ENCODE assay signal across 8 mouse cellular contexts in the genomic region with DNA sequence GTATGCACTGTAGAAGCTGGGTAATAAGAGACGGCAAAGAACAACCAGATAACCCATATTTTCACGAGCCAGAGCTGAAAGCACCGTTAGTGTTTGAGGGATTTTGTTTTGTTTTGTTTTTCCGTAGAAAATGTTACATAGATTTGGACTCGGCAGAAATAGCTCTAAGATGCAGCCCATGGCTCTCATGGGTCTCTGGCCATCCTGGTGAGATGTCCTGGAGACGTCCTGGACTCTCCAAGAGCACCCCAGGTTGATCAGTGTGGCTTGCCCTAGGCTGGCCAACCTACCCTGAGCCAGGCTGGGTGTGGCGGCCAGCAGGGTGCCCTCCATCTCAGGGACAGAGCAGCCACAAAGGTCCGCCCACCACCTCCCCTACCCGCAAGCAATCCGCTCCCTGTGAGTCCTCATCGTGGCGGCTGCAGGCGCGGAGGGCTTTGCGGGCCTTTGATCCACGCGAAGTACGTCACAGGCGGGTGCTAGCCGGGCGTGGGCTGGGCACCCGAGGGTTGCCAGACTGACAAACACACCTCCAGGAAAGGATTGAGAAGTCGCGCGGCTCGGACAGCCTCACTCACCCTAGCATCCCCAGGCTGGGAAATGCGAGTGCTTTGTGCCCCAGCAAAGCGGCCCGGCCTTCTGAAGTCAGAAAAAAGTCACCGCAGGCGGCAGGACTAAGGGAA. TPM values are rescaled to one million over a fixed set of nuclear protein-coding genes. Genes with fewer than 3 reads are reported as not detected.
DNase-seq lines count a peak whose midpoint lies in the region; ATAC-seq lines count a peak whose summit lies in the region.

No protein-coding gene starts in this region.

- no peak overlapping the region for H3K27ac ChIP-seq in kidney, embryonic 14.5 days (ENCODE audit: low read depth, low read length)
- H3K27ac ChIP-seq in forebrain, embryonic 11.5 days (ENCODE audit: low read depth, low read length) = no peak overlapping the region
- H3K27ac ChIP-seq in limb, embryonic 13.5 days = no peak overlapping the region
- no peak overlapping the region for H3K27ac ChIP-seq in neural tube, embryonic 12.5 days

- DNase-seq in kidney, postnatal 10 days = no peak
- DNase-seq in Muller cell, postnatal 12 days (ENCODE audit: inconsistent ontology term) = peak; percentile 62
- DNase-seq in forebrain, embryonic 11.5 days (ENCODE audit: low spot score) = no peak
- DNase-seq in layer of hippocampus, postnatal 10 days (ENCODE audit: low spot score in 2 of 2) = no peak
- DNase-seq in layer of hippocampus, adult 8-10 months (ENCODE audit: low spot score in 2 of 2) = no peak

- peak overlapping the region; percentile 62 for H3K9ac ChIP-seq in kidney, embryonic 14.5 days (ENCODE audit: low read depth, low read length)
- H3K9ac ChIP-seq in forebrain, embryonic 11.5 days (ENCODE audit: low read length) = peak overlapping the region; percentile 59; the same call in 1 of the 2 replicates
- peak overlapping the region; percentile 70 for H3K9ac ChIP-seq in limb, embryonic 13.5 days
- peak overlapping the region; percentile 56 for H3K9ac ChIP-seq in neural tube, embryonic 12.5 days

- peak overlapping the region; percentile 48 for H3K4me2 ChIP-seq in kidney, embryonic 14.5 days (replicated peaks; ENCODE audit: low read depth, low read length)
- peak overlapping the region; percentile 74 for H3K4me2 ChIP-seq in forebrain, embryonic 11.5 days (ENCODE audit: low read depth, low read length, severe bottlenecking)
- peak overlapping the region; percentile 72 for H3K4me2 ChIP-seq in limb, embryonic 13.5 days (replicated peaks)
- peak overlapping the region; percentile 67 for H3K4me2 ChIP-seq in neural tube, embryonic 12.5 days (replicated peaks)

- 11% methylated on average over 31 of the region's 31 CpGs for WGBS in kidney, embryonic 14.5 days
- WGBS in forebrain, embryonic 11.5 days = 9% methylated on average over 31 of the region's 31 CpGs
- 9% methylated on average over 31 of the region's 31 CpGs for WGBS in limb, embryonic 13.5 days
- 11% methylated on average over 31 of the region's 31 CpGs for WGBS in neural tube, embryonic 12.5 days

- no peaks in the 10 kb centered on the region for H3K9me3 ChIP-seq in kidney, embryonic 14.5 days (ENCODE audit: control insufficient read depth, low read length)
- H3K9me3 ChIP-seq in forebrain, embryonic 11.5 days (ENCODE audit: control insufficient read depth, low read length) = no peaks in the 10 kb centered on the region
- no peaks in the 10 kb centered on the region for H3K9me3 ChIP-seq in limb, embryonic 13.5 days
- H3K9me3 ChIP-seq in neural tube, embryonic 12.5 days = no peaks in the 10 kb centered on the region

- 0 out of 2 replicates have a peak, but pooled peaks have one; percentile 37 for ATAC-seq in kidney, embryonic 14.5 days (ENCODE audit: low FRiP score, low TSS enrichment)
- peak; percentile 24 for ATAC-seq in forebrain, embryonic 11.5 days (replicated peaks; ENCODE audit: low FRiP score)
- no peak for ATAC-seq in limb, embryonic 13.5 days (ENCODE audit: low FRiP score, low read depth)
- no peak for ATAC-seq in neural tube, embryonic 12.5 days (ENCODE audit: low FRiP score, low read depth)

- H3K4me1 ChIP-seq in kidney, embryonic 14.5 days (ENCODE audit: control insufficient read depth, insufficient read depth, low read length) = peaks cover 46% of the 10 kb centered on the region
- peaks cover 31% of the 10 kb centered on the region for H3K4me1 ChIP-seq in forebrain, embryonic 11.5 days (replicated peaks; ENCODE audit: control insufficient read depth, insufficient read depth, low read length)
- peaks cover 57% of the 10 kb centered on the region for H3K4me1 ChIP-seq in limb, embryonic 13.5 days
- peaks cover 48% of the 10 kb centered on the region for H3K4me1 ChIP-seq in neural tube, embryonic 12.5 days

- peaks cover 19% of the 10 kb centered on the region for H3K27me3 ChIP-seq in kidney, embryonic 14.5 days (ENCODE audit: control insufficient read depth, insufficient read depth, low read length)
- H3K27me3 ChIP-seq in forebrain, embryonic 11.5 days (ENCODE audit: control insufficient read depth, insufficient read depth, low read length) = peaks cover 62% of the 10 kb centered on the region
- H3K27me3 ChIP-seq in limb, embryonic 13.5 days = peaks cover 65% of the 10 kb centered on the region
- H3K27me3 ChIP-seq in neural tube, embryonic 12.5 days (replicated peaks) = peaks cover 55% of the 10 kb centered on the region

- H3K4me3 ChIP-seq in kidney, embryonic 14.5 days (ENCODE audit: low read length) = peak overlapping the region; percentile 39
- H3K4me3 ChIP-seq in forebrain, embryonic 11.5 days (ENCODE audit: low read depth, low read length) = peak overlapping the region; percentile 29
- H3K4me3 ChIP-seq in limb, embryonic 13.5 days = peak overlapping the region; percentile 41
- H3K4me3 ChIP-seq in neural tube, embryonic 12.5 days = peak overlapping the region; percentile 31

- H3K36me3 ChIP-seq in kidney, embryonic 14.5 days (ENCODE audit: control insufficient read depth, insufficient read depth, low read length) = no peaks in the 10 kb centered on the region
- H3K36me3 ChIP-seq in forebrain, embryonic 11.5 days (ENCODE audit: control insufficient read depth, insufficient read depth, low read length) = no peaks in the 10 kb centered on the region
- H3K36me3 ChIP-seq in limb, embryonic 13.5 days = no peaks in the 10 kb centered on the region
- no peaks in the 10 kb centered on the region for H3K36me3 ChIP-seq in neural tube, embryonic 12.5 days

RNA-seq across cellular contexts. Expression of a gene that starts 52.2 kb away (rescaled TPM):
- 0.88 and 1.2 TPM in 2 replicates for polyA plus RNA-seq in kidney, embryonic 14.5 days (2014; fragmentation: Nextera tagmentation; extraction: Ambion mirVana)
- 1.7 and 2.5 TPM in 2 replicates for polyA plus RNA-seq in forebrain, embryonic 11.5 days (2014; fragmentation: Nextera tagmentation; extraction: Ambion mirVana)
- 0.48 and 0.69 TPM in 2 replicates for polyA plus RNA-seq in limb, embryonic 13.5 days (2015; fragmentation: Nextera tagmentation; extraction: Ambion mirVana)
- polyA plus RNA-seq in neural tube, embryonic 12.5 days (2016; fragmentation: Nextera tagmentation; extraction: Ambion mirVana) = 1.2 and 1.8 TPM in 2 replicates
- total RNA-seq in layer of hippocampus, postnatal 10 days (2021) = under 1 TPM; 0.20 to 0.25 TPM
- under 1 TPM in 1 of 4 experiments, not detected in 3; 0.43 TPM for total RNA-seq in layer of hippocampus, adult 8-10 months (2022)

Comparison
In these comparisons a context has a peak if more than half of its experiments do, and no peak if none do; other contexts are left out.
1. ATAC-seq: peak in kidney, embryonic 14.5 days (single experiment) and forebrain, embryonic 11.5 days (single experiment); none in limb, embryonic 13.5 days (single experiment) and neural tube, embryonic 12.5 days (single experiment).
2. Peak in every context shown above with its lines, with median percentiles within 50 percentile points of each other: H3K4me2 ChIP-seq, H3K4me3 ChIP-seq and H3K9ac ChIP-seq.